Mouse (Mus musculus): ENCODE measurements around the gene Trpc4ap.

DNA sequence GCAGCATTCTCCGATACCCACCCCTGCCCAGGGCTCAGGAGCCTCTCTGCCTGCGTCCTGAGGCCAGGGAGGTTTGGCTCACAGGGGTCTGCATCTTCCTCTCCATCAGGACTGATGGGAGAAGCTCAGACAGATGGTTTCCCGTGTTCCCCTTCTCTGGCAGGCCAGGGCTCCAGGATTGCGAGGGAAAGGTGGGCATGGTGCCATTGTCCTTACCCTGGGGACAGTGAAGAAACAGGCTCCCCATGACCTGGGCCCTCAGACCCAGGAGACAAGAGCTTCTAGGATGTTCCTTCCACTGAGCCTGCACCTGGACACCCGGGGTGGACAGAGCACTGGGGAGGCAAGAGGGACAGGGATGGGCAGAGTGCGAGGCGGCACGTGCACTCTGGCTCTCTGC is 57.6 kb downstream of the Trpc4ap start:
- TF ChIP-seq CTCF (IDR thresholded peaks at IDR 0.05; ENCODE audit: extremely low read depth, insufficient read length, insufficient replicate concordance, low read depth, low read length) (no peak), POLR2A (IDR thresholded peaks at IDR 0.05; ENCODE audit: low read depth, low read length) (no peak)
